Mouse (Mus musculus) gastrocnemius, adult 2 months (tissue): ENCODE results near the gene Fitm2. TPM values are rescaled to one million over a fixed set of nuclear protein-coding genes. Genes with fewer than 3 reads are reported as not detected.

Experiments
- DNase-seq: peaks from one replicate; pipeline ENCODE4 v3.0.0; 2022
- H3K27ac ChIP-seq: fragments of 200-600 bp; 2 replicates; pipeline ENCODE4 v1.8.1; 2022; ENCODE audit warnings: mild to moderate bottlenecking
- H3K4me3 ChIP-seq: fragments of 200-600 bp; 2 replicates; pipeline ENCODE4 v1.8.1; 2022; ENCODE audit warnings: mild to moderate bottlenecking, moderate library complexity
- CTCF ChIP-seq: fragments of 200-600 bp; IDR thresholded peaks from 2 replicates; pipeline ENCODE4 v1.8.1; 2022; ENCODE audit warnings: antibody characterized with exemption, mild to moderate bottlenecking, moderate library complexity
- intact Hi-C: fragments of 180-260 bp; cut with DNase I; formaldehyde crosslinking; loops from one replicate; pipeline ENCODE4 v1.15.1; 2025
- total RNA-seq, 2 experiments: library from RNA; stranded (reverse); gene quantifications; 2 replicates each; pipeline ENCODE4 v1.2.3; 2021

The Fitm2 gene
- total RNA-seq, 2 experiments from 2014 or later, result 73.8 to 106 TPM

- Histone ChIP-seq H3K27ac (peak overlapping the region; percentile 98), H3K4me3 (peak overlapping the region; percentile 77)
- DNase-seq, result peak; percentile 52
- no peak for TF ChIP-seq CTCF
- intact Hi-C loops, result no loop called here
Measured at GRCm38 (mm10) chr2:163460622-163461021, 11.8 kb downstream of the Fitm2 start.

GRCm38 (mm10) chr2:163459380-163459779, 13.0 kb downstream of the Fitm2 start:
- no peak for TF ChIP-seq CTCF
- intact Hi-C loops, result loop anchor here (5.0 to 10.0 kb wide), 2 partner anchors 37 to 135 kb away; partner anchors contain the start of gene Oser1
- DNase-seq, result peak; percentile 81
- peak overlapping the region; percentile 98 for H3K27ac ChIP-seq
- H3K4me3 ChIP-seq, result peak overlapping the region; percentile 77

- H3K4me3 ChIP-seq, result peak overlapping the region; percentile 77
- no peak for TF ChIP-seq CTCF
- peak overlapping the region; percentile 98 for H3K27ac ChIP-seq
- DNase-seq, result peak; percentile 83
- intact Hi-C loops, result loop anchor here (5.0 to 10.0 kb wide), 2 partner anchors 36 to 136 kb away; partner anchors contain the start of gene Oser1
Measured at GRCm38 (mm10) chr2:163458539-163459265, 13.7 kb downstream of the Fitm2 start.

GRCm38 (mm10) chr2:163453378-163453777, 19.1 kb downstream of the Fitm2 start:
- intact Hi-C loops, result loop anchor here (2.0 to 10.0 kb wide), 2 partner anchors 19 to 141 kb away; partner anchors contain the start of gene Fitm2
- no peak for TF ChIP-seq CTCF
- peak; percentile 56 for DNase-seq
- no peak overlapping the region for H3K27ac ChIP-seq
- no peak overlapping the region for H3K4me3 ChIP-seq

- H3K4me3 ChIP-seq, result no peak overlapping the region
- DNase-seq, result no peak
- H3K27ac ChIP-seq, result no peak overlapping the region
- peak; percentile 60 for TF ChIP-seq CTCF
- intact Hi-C loops, result loop anchor here (2.0 to 10.0 kb wide), 2 partner anchors 20 to 142 kb away; partner anchors contain the start of gene Fitm2
Measured at GRCm38 (mm10) chr2:163452738-163453137, 19.7 kb downstream of the Fitm2 start.

- intact Hi-C loops, result loop anchor here (10.0 kb wide), 1 partner anchor 144 kb away; no protein-coding TSS in a partner anchor
- DNase-seq, result no peak
- no peak overlapping the region for H3K27ac ChIP-seq
- TF ChIP-seq CTCF, result no peak
- no peak overlapping the region for H3K4me3 ChIP-seq
Measured at GRCm38 (mm10) chr2:163450668-163451295, 21.6 kb downstream of the Fitm2 start.

GRCm38 (mm10) chr2:163449276-163449675, 23.2 kb downstream of the Fitm2 start:
- Histone ChIP-seq H3K27ac (no peak overlapping the region), H3K4me3 (no peak overlapping the region)
- no peak for DNase-seq
- intact Hi-C loops, result no loop called here
- TF ChIP-seq CTCF, result no peak

GRCm38 (mm10) chr2:163447375-163447774, 25.1 kb downstream of the Fitm2 start:
- no peak for TF ChIP-seq CTCF
- Histone ChIP-seq H3K27ac (no peak overlapping the region), H3K4me3 (no peak overlapping the region)
- intact Hi-C loops, result no loop called here
- no peak for DNase-seq

- Histone ChIP-seq H3K4me3 (no peak overlapping the region), H3K27ac (peak overlapping the region; percentile 70)
- intact Hi-C loops, result no loop called here
- no peak for DNase-seq
- no peak for TF ChIP-seq CTCF
Measured at GRCm38 (mm10) chr2:163444017-163444416, 28.4 kb downstream of the Fitm2 start.

- peak; percentile 91 for DNase-seq
Measured at GRCm38 (mm10) chr2:163443543-163443942, 28.9 kb downstream of the Fitm2 start.

GRCm38 (mm10) chr2:163439488-163439887, 32.9 kb downstream of the Fitm2 start:
- no peak for TF ChIP-seq CTCF
- intact Hi-C loops, result no loop called here

More at GRCm38 (mm10) chr2:163443543-163443942, 28.9 kb downstream of the Fitm2 start:
- TF ChIP-seq CTCF, result no peak
- intact Hi-C loops, result no loop called here
- no peak overlapping the region for H3K4me3 ChIP-seq
- peak overlapping the region; percentile 70 for H3K27ac ChIP-seq

GRCm38 (mm10) chr2:163438619-163439451, 33.6 kb downstream of the Fitm2 start:
- H3K4me3 ChIP-seq, result peak overlapping the region; percentile 66
- no peak for DNase-seq
- intact Hi-C loops, result no loop called here
- H3K27ac ChIP-seq, result no peak overlapping the region
- TF ChIP-seq CTCF, result no peak

More at GRCm38 (mm10) chr2:163439488-163439887, 32.9 kb downstream of the Fitm2 start:
- no peak for DNase-seq
- H3K27ac ChIP-seq, result no peak overlapping the region
- no peak overlapping the region for H3K4me3 ChIP-seq
